Mouse (Mus musculus) stomach, postnatal 0 days (tissue): ENCODE results near the gene U90926.

Experiments used
- CTCF ChIP-seq: IDR thresholded peaks from 2 replicates; pipeline ENCODE4 v1.5.1; 2016; ENCODE audit warnings: antibody characterized with exemption, low read depth, mild to moderate bottlenecking, moderate library complexity
- EP300 ChIP-seq: optimal IDR thresholded peaks from 2 replicates; pipeline ENCODE3; 2016; ENCODE audit warnings: antibody characterized with exemption

GRCm38 (mm10) chr5:92263761-92264359 is 48.7 kb upstream of the U90926 start:
- TF ChIP-seq CTCF (no peak), EP300 (no peak)
